Mouse (Mus musculus) embryo, embryonic 10 days (tissue): ENCODE measurements at regions not wholly inside any gene's neighbourhood (a gene's known extent, or its start where the extent isn't known, plus 50 kb on each side); places are given as distances from the start of the nearest gene placed in this dataset.

Experiments
- DNase-seq: peaks from one replicate; pipeline ENCODE4 v3.0.0-alpha.2; 2015; ENCODE audit warnings: low spot score

DNA sequence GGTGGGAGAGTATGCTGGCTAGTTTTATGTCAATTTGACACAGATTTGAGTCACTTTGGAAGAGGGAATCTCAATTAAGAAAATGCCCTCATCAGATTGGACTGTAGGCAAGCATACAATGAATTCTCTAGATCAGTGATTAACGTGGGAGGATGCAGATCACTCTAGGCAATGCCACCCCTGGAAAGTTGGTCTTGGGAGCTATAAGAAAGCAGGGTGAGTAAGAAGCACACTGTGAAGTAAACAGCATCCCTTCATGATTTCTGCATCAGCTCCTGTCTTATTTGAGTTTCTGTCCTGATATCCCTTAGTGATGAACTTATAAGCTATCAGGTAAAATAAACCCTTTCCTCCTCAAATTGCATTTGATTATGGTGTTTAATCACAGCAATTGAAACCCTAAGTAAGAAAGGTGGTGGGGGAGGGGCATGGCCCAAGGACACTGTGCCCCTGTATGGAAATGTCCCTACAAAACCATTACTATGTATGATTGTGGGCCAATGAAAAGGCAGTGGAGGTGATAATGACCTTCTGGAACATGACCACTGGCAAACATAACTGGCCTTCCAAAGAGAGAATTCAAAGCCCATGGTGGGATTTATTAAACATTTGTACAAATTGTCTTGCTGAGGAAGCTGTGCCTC is 640.3 kb upstream of the Vstm2b start:
- DNase-seq: no peak

DNA sequence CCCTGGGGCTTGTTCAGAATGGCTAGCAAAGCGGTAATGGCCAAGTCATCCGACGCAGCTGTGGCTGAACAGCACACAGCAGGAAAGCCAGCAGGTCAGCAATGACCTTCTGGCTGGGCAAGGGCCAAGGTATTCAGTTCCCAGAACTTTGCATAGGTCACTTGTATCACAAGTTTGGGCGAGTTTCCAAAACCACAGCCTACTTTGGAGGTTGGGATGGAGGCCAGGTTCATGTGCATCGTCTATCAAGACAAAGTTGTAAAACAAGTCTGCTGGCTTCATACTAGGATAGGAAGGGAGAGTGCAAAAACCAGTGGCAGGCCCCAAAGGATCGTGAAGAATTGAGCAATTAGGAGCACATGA is 639.8 kb upstream of the Vstm2b start:
- no peak for DNase-seq

DNA sequence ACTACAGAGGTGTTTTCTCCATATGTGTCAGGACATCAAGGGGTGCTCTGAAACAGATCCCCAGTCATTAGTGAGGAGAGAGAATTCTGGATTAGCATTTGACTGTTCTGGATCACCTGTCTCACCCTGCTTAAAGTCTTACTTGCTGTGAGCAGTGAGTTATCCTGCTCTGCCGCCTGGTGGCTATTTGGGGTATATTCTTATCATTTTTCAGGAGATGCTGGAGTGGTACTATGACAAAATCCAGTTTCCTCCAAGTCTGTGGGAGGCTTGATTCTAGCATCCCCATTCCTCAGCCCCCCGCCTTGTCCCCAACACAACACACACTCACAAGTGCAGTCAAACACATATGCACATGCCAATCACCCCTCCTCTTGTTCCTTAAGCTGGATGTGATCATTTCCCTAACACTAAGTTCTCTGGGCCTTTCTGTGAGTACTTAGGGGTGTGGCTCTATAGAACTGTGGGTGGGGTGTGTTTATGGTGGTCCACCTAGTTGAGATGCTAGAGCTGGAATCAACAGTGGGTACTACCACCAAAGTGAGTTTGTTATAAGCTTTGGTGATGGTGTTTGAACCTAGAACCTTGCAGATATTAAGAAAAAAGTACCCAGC is 624.6 kb upstream of the Vstm2b start:
- DNase-seq: peak; percentile 50

DNA sequence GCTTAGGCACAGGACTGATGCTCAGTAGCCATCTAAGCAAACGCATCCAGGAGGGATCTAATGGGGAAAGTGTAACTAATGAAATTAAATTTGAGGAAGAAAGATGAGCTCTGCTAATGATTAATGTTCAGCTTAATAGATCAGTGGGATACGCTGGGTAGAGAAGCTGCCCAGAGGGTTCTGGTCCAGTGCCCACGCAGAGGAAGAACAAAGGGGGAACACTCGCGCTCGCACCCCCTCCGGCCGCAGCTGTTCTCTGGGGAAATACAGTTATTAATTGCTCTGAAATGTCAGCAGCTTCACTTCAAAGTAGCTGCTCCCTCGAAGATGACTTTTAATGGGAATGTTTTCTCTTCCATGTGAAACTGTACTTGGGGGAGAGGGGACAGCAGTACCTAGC is 623.0 kb upstream of the Vstm2b start:
- DNase-seq: no peak

DNA sequence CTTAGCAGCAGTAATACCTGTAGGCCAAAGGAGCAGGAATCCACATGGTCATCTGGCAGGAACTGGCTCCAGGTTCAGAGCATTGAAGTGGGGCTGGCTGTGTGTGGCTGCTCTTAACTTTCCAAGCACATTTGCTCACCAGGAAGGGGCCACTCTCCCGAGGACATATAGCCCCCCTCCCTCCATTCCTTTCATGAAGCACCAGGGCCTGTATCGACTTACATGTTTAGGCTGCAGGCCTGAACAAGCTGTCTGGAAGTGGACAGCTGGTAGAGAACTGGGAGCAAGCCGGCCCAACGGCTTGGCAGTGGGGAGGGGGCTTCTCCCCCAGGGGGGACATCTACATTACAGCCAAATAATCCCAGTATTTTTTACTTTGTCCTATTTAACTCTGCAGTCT is 622.5 kb upstream of the Vstm2b start:
- DNase-seq: peak; percentile 35

DNA sequence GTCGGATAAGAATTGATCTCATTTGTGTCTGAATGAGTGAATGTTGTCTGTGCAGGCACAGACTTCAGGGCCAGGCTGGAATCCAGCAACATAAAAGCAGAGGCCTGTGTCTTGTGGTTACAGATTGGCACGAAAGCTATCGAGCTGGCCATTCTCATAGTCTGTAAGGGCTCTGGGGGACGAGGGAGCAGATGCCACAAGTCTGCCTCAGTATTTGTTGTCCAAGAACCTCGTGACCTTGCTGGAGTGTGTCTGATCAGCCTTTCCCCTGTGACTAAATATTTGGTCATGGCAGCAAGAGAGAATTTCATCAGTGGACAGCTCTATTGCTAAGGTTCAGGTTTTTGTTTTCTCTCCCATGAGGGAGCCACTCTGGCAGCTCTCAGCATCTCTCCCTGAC is 622.0 kb upstream of the Vstm2b start:
- DNase-seq: peak; percentile 30

DNA sequence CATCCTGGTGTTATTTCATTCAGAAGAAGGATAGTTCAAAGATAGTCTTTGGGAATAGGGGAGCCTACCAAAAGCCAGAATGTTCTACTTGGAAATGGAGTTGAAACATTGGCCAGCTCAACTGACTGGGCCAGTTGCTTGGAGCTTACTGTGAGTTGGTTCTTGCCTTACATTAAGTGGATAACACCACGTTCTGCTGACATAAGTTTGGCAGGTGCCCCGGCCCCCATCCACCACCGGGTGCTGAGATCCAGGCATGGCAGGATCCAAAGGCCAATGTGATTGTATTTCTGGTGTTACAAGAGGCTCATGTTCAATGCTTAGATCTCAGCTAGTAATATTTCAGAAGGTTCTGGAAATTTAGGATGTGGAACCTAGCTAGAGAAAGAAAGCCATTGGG is 608.0 kb upstream of the Vstm2b start:
- no peak for DNase-seq

DNA sequence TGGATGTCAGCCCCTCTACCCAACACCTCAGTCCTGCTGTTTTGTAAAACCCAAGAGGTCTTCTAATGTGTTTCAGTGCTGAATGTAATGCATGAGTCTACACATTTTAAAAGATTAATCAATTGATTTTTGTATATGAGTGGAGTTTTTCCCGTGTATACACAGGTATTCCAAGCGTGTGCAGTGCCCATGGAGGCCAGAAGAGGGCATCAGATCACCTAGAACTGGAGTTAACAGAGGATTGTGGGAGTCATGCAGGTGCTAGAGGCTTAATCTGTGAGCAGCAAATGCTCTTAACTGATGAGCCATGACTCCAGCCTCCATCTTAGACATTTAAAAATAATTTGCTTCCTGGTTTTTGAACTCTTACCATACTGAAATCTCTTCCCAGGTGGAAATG is 587.6 kb upstream of the Vstm2b start:
- DNase-seq: peak; percentile 49

DNA sequence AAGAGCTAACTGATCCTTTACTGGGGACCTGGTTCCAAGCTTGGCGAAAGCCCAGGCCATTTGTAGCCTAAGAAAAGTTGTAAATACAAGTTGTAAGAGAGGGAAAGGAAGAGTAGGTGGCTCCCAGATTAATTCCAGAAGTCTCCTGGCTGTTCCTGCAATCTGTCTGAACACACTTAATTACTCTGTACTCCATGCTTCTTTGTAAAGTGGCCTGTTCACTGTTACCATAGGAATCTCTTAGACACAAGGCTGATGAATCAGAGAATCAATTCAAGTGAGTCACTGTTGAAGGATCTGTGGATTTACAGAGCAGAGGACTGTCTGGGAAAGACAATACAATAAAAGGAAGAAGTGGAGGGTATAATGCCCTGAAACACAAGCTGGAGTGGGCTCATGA is 577.0 kb upstream of the Vstm2b start:
- DNase-seq: no peak

DNA sequence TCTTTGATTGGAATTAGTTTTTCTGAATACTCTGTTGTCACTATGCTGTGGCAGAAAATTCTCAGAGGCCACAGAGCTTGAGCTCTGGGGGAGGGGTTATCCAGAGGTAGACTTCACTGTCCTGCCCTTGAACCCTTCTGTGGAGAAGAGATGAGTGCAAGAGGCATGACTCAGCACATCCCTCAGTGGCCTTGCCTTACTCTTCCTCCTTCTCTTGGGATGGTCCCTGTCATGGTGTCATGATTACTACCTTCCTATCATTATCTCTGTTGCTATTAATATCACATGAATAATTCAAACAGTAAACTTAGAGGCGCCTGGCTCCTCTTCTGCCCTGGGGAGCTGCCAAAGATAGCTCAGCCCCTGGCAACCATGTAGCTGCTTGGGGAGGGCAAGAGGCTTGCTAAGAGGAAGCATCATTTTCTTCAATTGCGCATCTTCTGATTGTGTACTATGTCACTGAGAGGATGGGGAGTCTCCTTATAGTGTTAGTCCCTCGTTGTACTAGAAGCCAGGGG is 572.9 kb upstream of the Vstm2b start:
- no peak for DNase-seq

DNA sequence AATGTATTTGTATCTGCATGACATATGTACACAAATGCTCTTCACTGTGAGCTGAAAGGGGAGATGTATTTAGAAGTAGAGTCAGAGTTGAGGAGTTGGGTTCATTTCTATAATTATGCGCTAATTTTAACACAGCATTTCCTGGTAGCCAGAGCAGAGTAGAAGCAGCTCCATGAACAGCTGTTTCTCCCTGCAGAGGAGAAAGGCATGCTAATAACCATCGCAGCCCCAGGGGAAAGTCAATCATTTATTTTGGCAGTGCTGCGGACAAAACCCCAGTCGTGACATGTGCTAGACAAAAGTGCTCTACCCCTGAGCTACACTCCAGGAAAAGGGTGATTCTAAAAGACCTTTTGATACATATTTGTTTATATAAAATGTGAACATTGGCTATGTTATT is 565.7 kb upstream of the Vstm2b start:
- DNase-seq: peak; percentile 41

DNA sequence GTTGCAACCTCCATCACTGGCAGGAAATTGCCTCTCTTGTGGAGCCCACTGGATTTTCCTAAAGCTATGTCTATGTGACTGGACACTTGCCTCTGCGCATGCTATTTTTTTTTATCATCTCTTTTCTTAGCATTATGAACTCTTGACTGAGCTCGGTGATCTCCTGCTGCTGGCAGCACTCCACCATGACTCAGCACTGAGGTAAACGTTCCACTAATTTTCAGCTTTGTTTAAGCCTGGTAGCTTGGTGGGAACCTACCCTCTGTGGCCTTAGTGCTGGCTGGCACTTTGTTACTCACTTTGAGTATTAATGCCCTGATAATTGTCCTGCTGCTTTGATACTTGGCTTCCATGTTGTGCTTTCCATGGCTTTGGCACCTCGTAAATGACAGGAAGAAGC is 545.8 kb upstream of the Vstm2b start:
- DNase-seq: no peak

DNA sequence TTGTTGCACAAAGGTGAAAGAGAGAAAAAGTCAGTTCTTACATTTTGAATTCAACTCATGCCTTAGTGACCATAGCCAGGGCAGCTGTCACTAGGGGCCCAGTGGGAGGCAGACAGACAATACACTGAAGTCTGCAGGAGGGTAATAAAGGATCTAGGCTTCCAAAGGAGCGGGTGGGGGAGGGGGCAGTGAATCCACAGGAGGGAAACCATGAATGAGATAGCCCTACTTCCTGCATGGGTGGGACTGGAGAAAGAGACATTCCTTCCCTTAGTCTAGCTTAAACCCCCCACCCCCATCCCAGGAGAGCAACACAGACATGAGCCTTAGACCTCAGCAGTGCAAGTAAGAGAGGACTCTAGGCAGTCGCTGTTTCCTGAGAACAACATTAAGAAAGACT is 535.4 kb upstream of the Vstm2b start:
- DNase-seq: peak; percentile 14

DNA sequence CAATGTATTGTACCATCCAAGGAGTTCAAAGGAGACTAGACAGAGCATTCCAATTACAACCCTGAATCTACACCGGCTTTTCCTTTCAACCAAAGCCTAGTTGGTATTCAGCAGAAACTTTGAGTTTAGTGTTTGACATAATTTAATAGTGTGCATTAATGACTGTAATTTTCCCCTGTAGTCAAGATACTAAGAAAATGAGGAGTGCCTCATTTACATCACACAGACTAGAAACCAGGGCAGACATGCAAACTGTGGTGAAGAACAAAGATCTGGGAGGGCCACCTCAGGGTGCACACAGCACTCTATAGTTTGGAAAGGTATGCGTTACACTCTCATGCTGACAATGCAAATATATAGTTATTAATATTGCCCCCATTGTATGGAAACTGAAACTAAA is 525.4 kb upstream of the Vstm2b start:
- DNase-seq: no peak

DNA sequence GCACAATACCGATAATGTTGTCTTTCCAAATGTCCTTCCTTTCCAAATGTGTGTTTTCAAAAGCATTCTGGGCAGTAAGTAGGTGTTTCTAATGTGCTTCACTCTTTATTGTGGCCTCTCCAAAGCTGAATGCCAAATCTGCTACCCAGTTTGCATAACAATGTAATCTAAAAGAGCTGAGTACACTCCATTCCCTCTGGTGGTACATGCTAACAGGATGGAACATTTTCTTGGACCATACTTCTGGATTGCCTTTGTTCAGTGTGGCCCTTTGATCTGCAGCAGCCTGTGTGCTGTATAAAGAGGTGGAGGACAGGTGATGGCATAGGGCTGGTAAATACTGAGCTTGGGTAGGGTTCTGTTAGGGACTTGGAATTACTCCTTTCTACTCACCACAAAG is 520.3 kb upstream of the Vstm2b start:
- no peak for DNase-seq

DNA sequence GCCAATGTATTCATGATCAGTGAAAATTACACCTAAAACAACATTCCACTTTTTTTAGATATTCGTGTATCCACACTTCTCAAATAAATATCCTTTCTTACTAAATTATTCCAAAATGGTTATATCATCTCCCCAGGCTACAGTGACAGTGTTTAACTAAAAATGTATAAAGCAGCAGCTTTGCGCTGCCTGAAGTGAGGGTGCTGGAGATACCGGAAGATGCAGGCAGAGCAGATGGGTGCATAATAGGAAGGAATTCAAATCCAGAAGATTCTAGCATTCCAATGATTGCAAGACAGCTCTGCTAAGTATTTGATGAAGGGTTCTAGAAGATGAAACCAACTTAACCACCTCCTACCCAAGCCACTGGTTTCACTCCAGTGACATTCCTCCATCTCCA is 516.9 kb upstream of the Vstm2b start:
- no peak for DNase-seq

DNA sequence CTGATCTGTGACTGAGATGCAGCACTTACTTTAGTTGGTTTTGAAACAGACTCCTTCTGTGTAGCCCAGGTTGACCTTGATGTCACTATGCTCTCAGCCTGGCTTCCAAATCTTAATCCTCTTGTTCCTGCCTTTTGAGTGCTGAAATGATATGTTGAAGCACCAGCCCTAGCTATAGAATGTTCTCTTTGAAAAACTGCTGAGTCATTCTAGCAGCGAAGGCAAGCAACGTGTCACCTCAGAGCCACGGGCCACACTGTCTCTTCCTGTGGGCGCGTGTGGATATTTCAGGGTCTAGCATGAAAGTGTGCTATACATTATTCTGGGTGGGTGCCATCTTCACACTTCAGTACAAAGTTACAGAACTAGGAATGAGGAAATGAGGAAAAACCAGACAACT is 510.0 kb upstream of the Vstm2b start:
- DNase-seq: no peak

DNA sequence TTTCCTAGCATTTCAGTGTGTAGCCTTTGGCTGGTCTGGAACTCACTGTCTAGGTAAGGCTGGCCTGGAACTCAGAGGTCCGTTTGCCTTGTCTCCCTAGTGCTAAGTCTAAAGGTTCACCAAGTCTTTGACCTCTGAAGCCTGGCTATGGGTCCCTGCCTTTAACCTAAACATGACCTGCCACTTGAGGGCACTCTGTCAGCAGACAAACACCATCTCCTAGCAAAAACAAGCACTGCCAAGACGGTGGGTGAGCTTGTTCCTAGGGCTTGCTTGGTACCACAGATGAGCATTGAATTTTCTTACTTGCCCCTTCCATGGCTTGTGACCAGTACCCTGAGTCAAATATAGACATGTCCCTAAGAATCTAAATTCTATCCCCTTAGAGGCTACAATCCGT is 508.3 kb upstream of the Vstm2b start:
- peak; percentile 51 for DNase-seq

DNA sequence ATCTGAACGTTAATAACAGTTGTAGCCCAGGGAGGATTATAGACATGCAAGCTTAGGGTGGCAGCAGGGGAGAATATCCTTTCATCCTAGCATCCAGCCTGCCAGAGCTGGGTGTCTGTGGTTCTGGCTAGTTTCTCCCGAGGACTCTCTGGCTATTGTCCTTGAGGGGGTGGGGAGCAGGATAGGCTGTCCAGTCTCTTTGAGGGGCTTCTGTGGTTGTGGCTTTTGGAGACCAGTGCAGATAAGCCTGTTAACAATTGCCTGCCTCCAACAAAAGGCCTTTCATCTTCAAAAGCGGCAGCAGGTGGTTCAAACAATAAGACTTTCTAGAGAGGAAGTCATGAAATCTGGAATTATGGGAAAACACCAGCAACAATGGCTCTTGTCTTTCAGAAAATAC is 507.2 kb upstream of the Vstm2b start:
- DNase-seq: peak; percentile 12

DNA sequence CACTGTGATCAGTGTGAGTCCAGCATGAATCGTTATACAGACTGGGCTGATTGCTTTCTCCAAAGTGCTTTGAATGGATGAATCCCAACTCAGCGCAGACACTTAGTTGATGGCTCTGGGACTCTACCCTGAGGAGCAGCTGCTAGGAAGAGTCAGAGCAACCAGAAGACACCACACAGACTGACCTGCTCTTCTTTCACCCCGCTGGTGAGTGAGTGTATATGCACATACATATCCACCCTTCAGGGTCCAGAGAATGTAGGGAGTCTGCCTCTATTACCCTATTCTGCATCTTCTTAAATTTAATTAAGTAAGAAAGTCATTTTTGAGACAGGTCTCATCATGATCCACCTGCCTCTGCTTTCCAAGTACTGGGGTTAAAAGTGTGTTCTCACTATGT is 506.5 kb upstream of the Vstm2b start:
- DNase-seq: no peak

DNA sequence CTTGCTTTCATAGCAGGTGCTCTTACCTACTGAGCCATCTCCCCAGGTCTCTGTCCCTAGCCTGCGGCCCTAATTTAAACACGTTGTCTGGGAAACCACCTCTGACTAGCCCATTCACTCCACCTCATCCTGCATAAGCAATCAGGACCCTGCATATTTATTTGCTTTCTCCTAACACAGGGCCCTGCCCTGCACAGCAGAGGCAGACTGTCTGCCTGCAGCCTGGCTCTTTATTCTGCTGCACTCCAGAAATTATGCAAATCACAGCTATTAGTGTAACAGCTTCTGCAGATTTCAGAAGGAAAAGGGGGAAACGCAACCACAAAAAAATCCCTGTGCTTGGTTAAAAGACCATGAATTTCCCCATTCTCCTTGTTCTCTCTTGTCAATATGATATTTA is 505.9 kb upstream of the Vstm2b start:
- peak; percentile 14 for DNase-seq

DNA sequence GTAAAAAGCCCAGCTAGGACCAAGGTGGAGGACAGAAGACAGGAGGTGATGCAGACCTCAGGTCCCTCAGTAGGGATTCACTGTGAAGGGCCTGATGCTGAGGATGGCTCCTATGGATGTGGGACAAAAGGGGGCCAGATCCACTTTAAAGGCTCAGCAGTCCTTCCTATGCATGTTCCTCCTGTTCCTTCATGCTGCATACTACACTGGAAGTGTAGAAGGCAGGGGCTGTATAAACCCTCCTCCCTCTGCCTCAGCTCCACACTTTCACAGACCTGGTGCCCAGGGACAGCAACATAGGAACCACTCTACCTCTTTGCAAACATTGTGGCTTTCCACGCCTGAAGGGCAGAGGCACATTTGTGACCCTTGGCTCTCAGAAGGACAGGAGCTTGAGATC is 505.4 kb upstream of the Vstm2b start:
- no peak for DNase-seq

DNA sequence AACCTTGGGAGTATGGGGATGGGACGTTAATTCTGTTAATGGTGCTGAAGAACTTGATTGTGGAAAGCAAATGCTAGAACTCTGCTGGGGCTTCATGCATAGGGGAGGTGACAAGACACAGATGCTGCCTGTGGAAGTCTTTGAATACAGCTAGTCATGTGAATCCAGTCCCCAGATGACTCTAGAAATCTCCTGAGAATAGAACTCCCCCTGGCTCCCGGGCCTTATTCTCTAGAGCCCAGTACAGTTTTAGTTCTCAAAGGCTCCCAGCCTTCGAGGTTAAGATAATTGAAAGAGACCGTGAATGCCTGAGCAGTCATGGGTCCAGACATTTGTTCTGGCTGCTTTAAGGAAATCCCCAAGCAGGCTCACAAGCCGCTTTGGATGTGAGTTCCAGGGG is 499.9 kb upstream of the Vstm2b start:
- no peak for DNase-seq

DNA sequence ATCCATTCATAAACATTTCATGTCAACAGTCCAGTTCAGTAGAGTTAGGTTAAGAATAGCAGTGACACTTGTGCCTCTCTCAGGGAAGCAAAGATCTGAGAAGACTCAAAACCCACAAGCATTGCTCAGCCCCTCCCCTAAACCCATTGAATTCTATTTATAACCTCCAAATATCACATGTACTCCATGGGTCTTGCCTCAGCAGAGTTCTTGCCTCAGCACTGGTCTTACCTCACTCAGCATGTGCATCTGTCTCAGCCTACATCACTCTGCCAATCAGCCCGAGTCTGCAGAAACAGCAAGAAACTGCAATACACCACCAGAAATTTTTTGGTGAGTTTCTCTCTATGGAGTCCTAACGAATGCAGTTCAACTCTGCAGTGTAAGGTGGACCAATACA is 478.8 kb upstream of the Vstm2b start:
- DNase-seq: no peak
